Mouse (Mus musculus): ENCODE measurements around the gene Hoxd10. TPM values are rescaled to one million over a fixed set of nuclear protein-coding genes. Genes with fewer than 3 reads are reported as not detected.

The Hoxd10 gene
- polyA plus RNA-seq, 2 experiments, result 0.07 TPM; not detected in 1

DNA sequence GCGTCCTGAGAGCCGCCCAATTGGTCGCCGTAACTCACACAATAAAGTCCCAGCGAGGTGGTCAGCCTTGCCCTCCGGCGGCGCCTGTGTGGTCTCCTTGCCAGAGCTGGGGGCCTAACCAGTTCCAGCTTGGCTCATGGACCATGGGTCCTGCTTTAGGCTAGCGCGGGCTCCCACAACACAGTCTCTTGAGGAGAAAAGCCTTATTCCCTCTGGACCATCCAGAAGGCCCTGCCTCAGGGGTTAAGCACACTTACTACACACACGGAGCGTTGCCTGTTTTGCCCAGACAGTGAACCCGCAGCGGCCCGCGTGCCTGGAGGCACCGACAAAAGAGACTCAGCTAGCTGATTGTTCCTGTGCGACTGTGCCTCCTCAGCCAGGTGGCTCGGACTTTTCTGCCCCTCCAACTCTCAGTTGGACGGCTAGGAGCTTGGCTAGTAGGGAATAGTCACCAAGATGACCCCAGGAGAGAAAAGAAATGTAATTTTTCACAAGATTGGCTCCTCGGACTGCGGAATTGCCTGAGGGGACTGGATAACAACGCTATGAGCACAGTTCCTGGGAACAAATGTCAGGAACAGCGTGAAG lies 17.8 kb upstream of the Hoxd10 start:
- H3K36me3 ChIP-seq (replicated peaks; ENCODE audit: control insufficient read depth, insufficient read depth, low read depth), result no peaks in the 10 kb centered on the region
- H3K27ac ChIP-seq, result no peak overlapping the region
- WGBS (ENCODE audit: insufficient replicate concordance), result 3% methylated on average over 24 of the region's 24 CpGs
- no peaks in the 10 kb centered on the region for H3K4me1 ChIP-seq (replicated peaks; ENCODE audit: control insufficient read depth in 2 of 2, insufficient read depth in 2 of 2, low read length in 1 of 2)
- H3K9me3 ChIP-seq (ENCODE audit: control insufficient read depth, low read length), result no peaks in the 10 kb centered on the region
- no peak overlapping the region for H3K9ac ChIP-seq (replicated peaks)
- peaks cover 99% of the 10 kb centered on the region for H3K27me3 ChIP-seq (ENCODE audit: control insufficient read depth, insufficient read depth, low read length)
- no peak overlapping the region for H3K4me3 ChIP-seq (ENCODE audit: insufficient read depth in 1 of 2, low read depth in 2 of 2, low read length in 2 of 2)
- ATAC-seq (ENCODE audit: insufficient read depth) (no peak), DNase-seq (ENCODE audit: low read depth in 3 of 3, low spot score in 3 of 3) (no peak)
- H3K4me2 ChIP-seq (ENCODE audit: low read depth), result no peak overlapping the region
- TF ChIP-seq EP300 (IDR thresholded peaks at IDR 0.05; ENCODE audit: low read depth) (no peak), CTCF (IDR thresholded peaks at IDR 0.05; ENCODE audit: low read depth) (no peak)

DNA sequence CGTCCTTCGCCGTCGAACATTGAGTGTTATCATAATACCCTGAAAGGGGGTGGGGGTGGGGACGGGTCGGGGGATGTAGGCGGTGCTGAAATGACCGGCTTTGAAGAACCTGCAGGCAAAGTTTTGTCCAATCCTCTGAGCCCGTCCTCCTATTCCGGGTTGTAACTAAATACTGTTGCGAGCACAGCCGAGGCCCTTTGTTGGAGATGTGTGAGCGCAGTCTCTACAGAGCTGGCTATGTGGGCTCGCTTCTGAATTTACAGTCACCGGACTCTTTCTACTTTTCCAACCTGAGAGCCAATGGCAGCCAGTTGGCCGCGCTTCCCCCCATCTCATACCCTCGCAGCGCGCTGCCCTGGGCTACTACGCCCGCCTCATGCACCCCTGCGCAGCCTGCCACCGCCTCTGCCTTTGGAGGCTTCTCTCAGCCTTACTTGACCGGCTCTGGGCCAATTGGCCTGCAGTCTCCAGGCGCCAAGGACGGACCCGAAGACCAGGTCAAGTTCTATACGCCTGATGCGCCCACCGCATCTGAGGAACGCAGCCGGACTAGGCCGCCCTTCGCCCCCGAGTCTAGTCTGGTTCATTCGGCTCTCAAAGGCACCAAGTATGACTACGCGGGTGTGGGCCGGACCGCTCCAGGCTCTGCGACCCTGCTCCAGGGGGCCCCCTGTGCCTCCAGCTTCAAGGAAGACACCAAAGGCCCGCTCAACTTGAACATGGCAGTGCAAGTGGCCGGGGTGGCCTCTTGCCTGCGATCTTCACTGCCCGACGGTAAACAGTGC lies 16.7 kb upstream of the Hoxd10 start, which contains the start of gene Hoxd12:
Gene Hoxd12 (plus strand): TSS at position 133 of the 785 bp plus-strand sequence.
- TF ChIP-seq EP300 (IDR thresholded peaks at IDR 0.05; ENCODE audit: low read depth), result no peak
- no peak for TF ChIP-seq CTCF (IDR thresholded peaks at IDR 0.05; ENCODE audit: low read depth)
- DNase-seq (ENCODE audit: low read depth in 3 of 3, low spot score in 3 of 3) (no peak), ATAC-seq (ENCODE audit: insufficient read depth) (no peak)
- Histone ChIP-seq H3K9me3 (ENCODE audit: control insufficient read depth, low read length) (no peaks in the 10 kb centered on the region), H3K9ac (replicated peaks) (no peak within 1 kb of the TSS), H3K4me2 (ENCODE audit: low read depth) (no peak within 1 kb of the TSS), H3K4me1 (replicated peaks; ENCODE audit: control insufficient read depth in 2 of 2, insufficient read depth in 2 of 2, low read length in 1 of 2) (no peaks in the 10 kb centered on the region), H3K4me3 (ENCODE audit: insufficient read depth in 1 of 2, low read depth in 2 of 2, low read length in 2 of 2) (no peak within 1 kb of the TSS), H3K36me3 (replicated peaks; ENCODE audit: control insufficient read depth, insufficient read depth, low read depth) (no peaks in the 10 kb centered on the region), H3K27ac (no peak within 1 kb of the TSS), H3K27me3 (ENCODE audit: control insufficient read depth, insufficient read depth, low read length) (peaks cover 99% of the 10 kb centered on the region)
- 4% methylated on average over 47 of the region's 47 CpGs for WGBS (ENCODE audit: insufficient replicate concordance)

DNA sequence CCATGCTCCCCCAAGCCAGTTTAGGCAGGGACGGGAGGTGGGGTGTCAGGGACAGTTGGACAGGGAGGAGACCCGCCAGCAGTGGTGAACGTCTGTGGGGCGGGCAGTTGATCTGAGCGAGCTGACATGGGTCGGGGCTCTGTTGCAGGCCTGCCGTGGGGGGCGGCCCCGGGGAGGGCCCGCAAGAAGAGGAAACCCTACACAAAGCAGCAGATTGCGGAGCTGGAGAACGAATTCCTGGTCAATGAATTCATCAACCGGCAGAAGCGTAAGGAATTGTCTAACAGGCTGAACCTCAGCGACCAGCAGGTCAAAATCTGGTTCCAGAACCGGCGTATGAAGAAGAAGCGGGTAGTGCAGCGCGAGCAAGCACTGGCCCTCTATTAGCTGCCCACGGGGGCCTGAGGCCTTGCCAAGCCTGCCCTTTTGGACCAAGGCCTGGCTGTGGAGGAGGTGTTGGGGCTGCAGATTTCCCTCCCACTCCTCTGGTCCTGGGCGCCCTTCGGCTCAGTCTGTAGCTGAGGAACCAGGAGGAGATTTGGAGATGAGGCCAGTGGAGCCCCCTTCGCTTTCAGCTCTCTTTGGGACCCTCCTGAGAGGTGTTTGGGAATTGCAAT lies 15.9 kb upstream of the Hoxd10 start:
- H3K9me3 ChIP-seq (ENCODE audit: control insufficient read depth, low read length), result no peaks in the 10 kb centered on the region
- no peak for TF ChIP-seq EP300 (IDR thresholded peaks at IDR 0.05; ENCODE audit: low read depth)
- H3K27me3 ChIP-seq (ENCODE audit: control insufficient read depth, insufficient read depth, low read length), result peaks cover 100% of the 10 kb centered on the region
- WGBS (ENCODE audit: insufficient replicate concordance), result 7% methylated on average over 24 of the region's 24 CpGs
- H3K27ac ChIP-seq, result no peak overlapping the region
- H3K36me3 ChIP-seq (replicated peaks; ENCODE audit: control insufficient read depth, insufficient read depth, low read depth), result no peaks in the 10 kb centered on the region
- H3K9ac ChIP-seq (replicated peaks), result no peak overlapping the region
- no peak overlapping the region for H3K4me2 ChIP-seq (ENCODE audit: low read depth)
- no peak for DNase-seq (ENCODE audit: low read depth in 3 of 3, low spot score in 3 of 3)
- no peaks in the 10 kb centered on the region for H3K4me1 ChIP-seq (replicated peaks; ENCODE audit: control insufficient read depth in 2 of 2, insufficient read depth in 2 of 2, low read length in 1 of 2)
- no peak overlapping the region for H3K4me3 ChIP-seq (ENCODE audit: insufficient read depth in 1 of 2, low read depth in 2 of 2, low read length in 2 of 2)
- ATAC-seq (ENCODE audit: insufficient read depth), result no peak

DNA sequence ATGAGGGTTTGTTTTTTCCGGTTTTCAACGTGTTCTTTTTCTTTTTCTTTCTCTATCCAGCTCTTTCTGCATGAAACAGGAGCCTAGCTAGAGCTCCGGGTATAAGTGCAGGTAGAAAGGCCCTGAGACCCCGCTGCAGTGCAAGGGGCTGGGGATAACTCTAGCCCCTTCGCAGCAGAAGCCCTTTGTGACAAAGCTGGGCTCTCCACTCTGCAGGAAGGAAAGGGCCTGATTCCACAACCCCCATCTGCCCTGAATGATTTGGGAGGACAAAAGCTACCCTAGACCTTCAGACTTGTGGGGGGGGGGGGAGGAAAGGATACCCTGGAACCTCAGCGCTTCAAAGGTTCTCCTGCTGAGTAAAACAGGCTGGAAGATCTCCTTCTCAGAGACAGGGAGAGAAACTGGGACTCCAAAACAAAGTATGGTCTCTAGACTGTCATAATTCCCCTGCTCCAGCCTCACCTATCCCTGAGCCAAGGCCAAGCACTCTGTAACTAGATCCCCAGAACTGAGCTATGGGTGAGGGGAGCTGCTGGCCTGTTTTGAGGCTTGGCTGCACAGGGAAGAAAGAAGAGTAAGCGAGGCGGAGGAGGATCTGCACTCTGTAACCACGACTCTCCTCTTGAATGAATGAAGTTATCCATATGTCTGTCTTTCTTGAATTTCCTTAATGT lies 15.2 kb upstream of the Hoxd10 start:
- no peak overlapping the region for H3K4me2 ChIP-seq (ENCODE audit: low read depth)
- TF ChIP-seq CTCF (IDR thresholded peaks at IDR 0.05; ENCODE audit: low read depth) (no peak), EP300 (IDR thresholded peaks at IDR 0.05; ENCODE audit: low read depth) (no peak)
- DNase-seq (ENCODE audit: low read depth in 3 of 3, low spot score in 3 of 3) (no peak), ATAC-seq (ENCODE audit: insufficient read depth) (no peak)
- no peak overlapping the region for H3K9ac ChIP-seq (replicated peaks)
- no peaks in the 10 kb centered on the region for H3K36me3 ChIP-seq (replicated peaks; ENCODE audit: control insufficient read depth, insufficient read depth, low read depth)
- peaks cover 100% of the 10 kb centered on the region for H3K27me3 ChIP-seq (ENCODE audit: control insufficient read depth, insufficient read depth, low read length)
- WGBS (ENCODE audit: insufficient replicate concordance), result 4% methylated on average over 9 of the region's 9 CpGs
- H3K4me1 ChIP-seq (replicated peaks; ENCODE audit: control insufficient read depth in 2 of 2, insufficient read depth in 2 of 2, low read length in 1 of 2), result no peaks in the 10 kb centered on the region
- no peak overlapping the region for H3K4me3 ChIP-seq (ENCODE audit: insufficient read depth in 1 of 2, low read depth in 2 of 2, low read length in 2 of 2)
- no peak overlapping the region for H3K27ac ChIP-seq
- no peaks in the 10 kb centered on the region for H3K9me3 ChIP-seq (ENCODE audit: control insufficient read depth, low read length)

DNA sequence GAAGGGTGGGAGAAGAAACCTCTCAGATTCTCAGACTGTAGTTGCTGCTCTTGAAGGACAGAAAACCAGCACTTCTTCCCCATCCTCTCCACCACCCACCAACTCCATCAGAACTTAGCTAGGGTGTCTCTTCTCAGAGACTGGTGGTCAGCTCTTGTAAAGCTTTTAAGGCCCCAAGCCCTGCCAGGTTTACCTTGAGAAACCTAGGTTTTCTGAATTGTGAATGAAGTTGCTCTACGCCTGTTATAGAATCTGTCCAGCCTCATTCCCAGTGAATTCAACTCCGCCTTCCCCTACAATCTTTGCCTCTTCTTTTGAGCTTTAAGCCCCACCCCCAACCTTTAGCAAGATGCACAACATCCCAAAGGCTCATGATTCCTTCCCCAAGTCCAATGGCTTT lies 14.6 kb upstream of the Hoxd10 start:
- Histone ChIP-seq H3K36me3 (replicated peaks; ENCODE audit: control insufficient read depth, insufficient read depth, low read depth) (no peaks in the 10 kb centered on the region), H3K4me2 (ENCODE audit: low read depth) (no peak overlapping the region), H3K4me1 (replicated peaks; ENCODE audit: control insufficient read depth in 2 of 2, insufficient read depth in 2 of 2, low read length in 1 of 2) (no peaks in the 10 kb centered on the region), H3K4me3 (ENCODE audit: insufficient read depth in 1 of 2, low read depth in 2 of 2, low read length in 2 of 2) (no peak overlapping the region), H3K27me3 (ENCODE audit: control insufficient read depth, insufficient read depth, low read length) (peaks cover 100% of the 10 kb centered on the region), H3K27ac (no peak overlapping the region), H3K9me3 (ENCODE audit: control insufficient read depth, low read length) (no peaks in the 10 kb centered on the region), H3K9ac (replicated peaks) (no peak overlapping the region)
- DNase-seq (ENCODE audit: low read depth in 3 of 3, low spot score in 3 of 3), result no peak
- ATAC-seq (ENCODE audit: insufficient read depth), result no peak
- WGBS (ENCODE audit: insufficient replicate concordance), result 17% methylated on average over 2 of the region's 2 CpGs
- TF ChIP-seq CTCF (IDR thresholded peaks at IDR 0.05; ENCODE audit: low read depth) (no peak), EP300 (IDR thresholded peaks at IDR 0.05; ENCODE audit: low read depth) (no peak)

Data from liver, embryonic 14.5 days (tissue).